ENCODE assay signal across 20 mouse cellular contexts in the genomic region with DNA sequence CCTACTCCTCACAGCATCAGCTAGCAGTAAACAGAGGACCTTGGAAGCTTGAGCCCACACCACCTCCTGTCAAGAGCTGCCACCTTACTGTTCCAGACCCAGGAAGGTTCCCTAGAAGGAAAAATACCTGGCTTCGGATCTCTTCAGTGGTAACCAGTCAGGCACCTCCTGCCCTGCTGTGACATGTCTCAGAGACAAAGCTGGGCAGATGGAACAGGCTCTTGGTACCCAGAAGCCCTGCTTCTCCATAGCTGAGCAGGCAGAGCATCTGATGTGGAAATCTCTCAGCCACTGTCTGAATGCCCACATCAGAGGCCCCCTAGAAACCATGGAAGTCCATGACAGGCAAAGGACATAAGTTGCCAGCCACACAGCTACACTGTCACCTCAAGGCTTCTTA. TPM values are rescaled to one million over a fixed set of nuclear protein-coding genes. Genes with fewer than 3 reads are reported as not detected.
"Had no signal": no experiment of that assay in that cellular context is flagged by ENCODE, and none has a peak within 500 bp of the region (broad histone marks: within the 10 kb centered on the region; RNA-seq: fewer than 3 reads in every experiment).

No protein-coding gene starts in this region.

- H3K4me3 ChIP-seq: midbrain, embryonic 10.5 days; midbrain, embryonic 12.5 days; myocyte; neural tube, embryonic 13.5 days; neural tube, embryonic 15.5 days had no signal

- H3K27ac ChIP-seq: midbrain, embryonic 10.5 days; midbrain, embryonic 12.5 days; neural tube, embryonic 13.5 days; neural tube, embryonic 15.5 days had no signal

- ATAC-seq: midbrain, embryonic 16.5 days had no signal

- DNase-seq: lung, adult 18-20 months; lung, embryonic 14.5 days; lung, postnatal 10 days; lung, postnatal 4 days; midbrain, embryonic 14.5 days; retina, postnatal 1 day; right cerebral cortex, adult 18-20 months; right cerebral cortex, postnatal 25 days; right cerebral cortex, postnatal 4 days; spleen, adult 18-20 months; thymus, adult 18-20 months; thymus, postnatal 14 days; thymus, postnatal 36 days had no signal

RNA-seq across cellular contexts. Expression of a gene that starts 39.7 kb away (rescaled TPM):
- total RNA-seq: megakaryocyte, adult 5-6 weeks had no signal
